ENCODE assay signal across 31 mouse cellular contexts in the genomic region with DNA sequence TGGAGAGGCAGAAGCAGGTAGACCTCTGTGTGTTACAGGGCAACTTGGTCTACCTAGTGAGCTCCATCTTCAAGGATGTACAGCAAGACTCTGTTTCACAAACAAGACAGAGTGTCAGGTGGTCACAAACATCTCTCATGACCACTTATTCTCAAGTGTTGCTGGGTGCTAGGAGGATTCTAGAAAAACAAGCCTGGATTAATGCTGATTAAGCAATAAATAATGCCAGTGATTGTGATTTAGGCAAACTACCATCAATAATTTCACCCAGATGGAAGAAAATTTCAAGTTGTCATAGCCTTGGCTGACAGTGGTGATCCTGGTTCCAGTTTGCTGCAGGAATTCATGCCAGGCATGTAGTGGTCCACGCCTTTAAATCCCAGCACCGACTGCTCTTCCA. TPM values are rescaled to one million over a fixed set of nuclear protein-coding genes. Genes with fewer than 3 reads are reported as not detected.
"Had no signal": no experiment of that assay in that cellular context is flagged by ENCODE, and none has a peak within 500 bp of the region (broad histone marks: within the 10 kb centered on the region; RNA-seq: fewer than 3 reads in every experiment).

No protein-coding gene starts in this region.

- H3K27ac ChIP-seq: gastrocnemius, adult 2 months; heart, embryonic 10.5 days; hindbrain, embryonic 10.5 days; hindbrain, embryonic 12.5 days; hindbrain, embryonic 14.5 days; left cerebral cortex, adult 2 months; limb, embryonic 10.5 days; limb, embryonic 12.5 days; liver, embryonic 13.5 days; liver, embryonic 15.5 days had no signal

- H3K36me3 ChIP-seq: heart, embryonic 10.5 days; heart, embryonic 12.5 days; hindbrain, embryonic 10.5 days; hindbrain, embryonic 12.5 days; limb, embryonic 10.5 days; limb, embryonic 12.5 days; liver, embryonic 13.5 days; liver, embryonic 15.5 days had no signal

- DNase-seq: gastrocnemius, adult 2 months; gastrocnemius, postnatal 10 days; gastrocnemius, postnatal 25 days; heart, adult 18-20 months; heart, postnatal 10 days; heart, postnatal 4 days; kidney, adult 18-20 months; kidney, adult 8-10 months; kidney, postnatal 10 days; kidney, postnatal 25 days; kidney, postnatal 4 days; liver; liver, embryonic 13.5 days had no signal

- H3K4me3 ChIP-seq: gastrocnemius, adult 2 months; heart, embryonic 10.5 days; heart, embryonic 12.5 days; hindbrain, embryonic 10.5 days; hindbrain, embryonic 12.5 days; left cerebral cortex, adult 2 months; limb, embryonic 10.5 days; limb, embryonic 12.5 days; liver, embryonic 13.5 days; liver, embryonic 15.5 days had no signal

- H3K9ac ChIP-seq: heart, embryonic 12.5 days; hindbrain, embryonic 12.5 days; hindbrain, embryonic 14.5 days; limb, embryonic 12.5 days; liver, embryonic 13.5 days; liver, embryonic 15.5 days had no signal

- H3K9me3 ChIP-seq: heart, embryonic 10.5 days; heart, embryonic 12.5 days; hindbrain, embryonic 10.5 days; hindbrain, embryonic 12.5 days; limb, embryonic 10.5 days; limb, embryonic 12.5 days; liver, embryonic 13.5 days; liver, embryonic 15.5 days had no signal

- ATAC-seq: hindbrain, embryonic 16.5 days; inflammation-experienced regulatory T-cells, adult 6 months had no signal

- H3K4me1 ChIP-seq: heart, embryonic 12.5 days; hindbrain, embryonic 12.5 days; liver, embryonic 13.5 days had no signal

- H3K4me2 ChIP-seq: heart, embryonic 12.5 days; hindbrain, embryonic 12.5 days; hindbrain, embryonic 14.5 days; limb, embryonic 12.5 days; liver, embryonic 11.5 days; liver, embryonic 13.5 days; liver, embryonic 15.5 days had no signal

- H3K27me3 ChIP-seq: heart, embryonic 12.5 days; hindbrain, embryonic 12.5 days; limb, embryonic 12.5 days; liver, embryonic 13.5 days; liver, embryonic 15.5 days had no signal

RNA-seq across cellular contexts. Expression of a gene that starts 4.3 kb away (rescaled TPM):
- total RNA-seq: gastrocnemius, adult 2 months; gastrocnemius, postnatal 25 days; gastrocnemius, postnatal 4 days; granulocyte monocyte progenitor cell, adult 5-6 weeks; heart, adult 18-20 months; heart, adult 8-10 months; heart, postnatal 10 days; heart, postnatal 25 days; heart, postnatal 4 days had no signal
- polyA plus RNA-seq: heart, embryonic 10.5 days; heart, embryonic 12.5 days; heart, embryonic 14.5 days; heart, embryonic 16.5 days; limb, embryonic 12.5 days; liver, embryonic 11.5 days; liver, embryonic 13.5 days; liver, embryonic 15.5 days had no signal
